Mouse (Mus musculus): ENCODE measurements at regions not wholly inside any gene's neighbourhood (a gene's known extent, or its start where the extent isn't known, plus 50 kb on each side); places are given as distances from the start of the nearest gene placed in this dataset.

DNA sequence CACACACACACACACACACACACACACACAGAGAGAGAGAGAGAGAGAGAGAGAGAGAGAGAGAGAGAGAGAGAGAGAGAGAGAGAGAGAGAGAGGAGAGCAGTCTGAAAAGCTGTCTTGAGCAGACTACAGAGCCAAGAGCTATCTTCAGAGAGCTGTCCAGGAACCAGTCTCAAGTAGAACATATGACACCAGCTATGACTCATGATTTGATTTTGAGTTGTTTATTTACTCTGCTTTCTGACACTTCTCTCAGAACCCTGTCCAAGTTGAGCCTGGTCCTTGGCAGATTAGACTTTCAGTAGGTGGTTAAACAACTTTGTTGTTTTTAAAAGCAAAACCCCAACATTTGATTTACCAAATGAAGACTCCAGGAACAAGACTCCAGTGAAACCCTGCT lies 420.8 kb upstream of the Lcorl start:
- in situ Hi-C loops (cut with MboI, MseI) = no loop called here

DNA sequence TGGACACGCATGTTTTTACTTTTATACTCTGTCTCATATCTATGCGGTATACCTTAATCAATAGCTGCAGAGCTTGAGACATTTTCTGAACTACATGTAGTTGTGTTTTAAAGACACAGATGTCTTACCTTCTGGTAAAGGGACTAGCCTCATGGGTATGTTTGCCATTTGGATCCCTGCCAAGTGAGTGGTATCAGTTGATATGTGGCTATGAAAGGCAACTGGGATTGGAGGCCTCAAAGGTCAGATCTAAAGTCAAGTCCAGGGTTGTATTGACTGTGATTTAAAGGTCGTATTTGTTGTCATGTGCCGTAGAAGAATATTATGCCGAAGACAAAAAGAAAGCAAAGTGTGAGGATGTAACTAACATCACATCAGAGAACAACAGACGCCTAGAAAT lies 399.3 kb upstream of the Lcorl start:
- in situ Hi-C loops (cut with MboI, MseI) = no loop called here

DNA sequence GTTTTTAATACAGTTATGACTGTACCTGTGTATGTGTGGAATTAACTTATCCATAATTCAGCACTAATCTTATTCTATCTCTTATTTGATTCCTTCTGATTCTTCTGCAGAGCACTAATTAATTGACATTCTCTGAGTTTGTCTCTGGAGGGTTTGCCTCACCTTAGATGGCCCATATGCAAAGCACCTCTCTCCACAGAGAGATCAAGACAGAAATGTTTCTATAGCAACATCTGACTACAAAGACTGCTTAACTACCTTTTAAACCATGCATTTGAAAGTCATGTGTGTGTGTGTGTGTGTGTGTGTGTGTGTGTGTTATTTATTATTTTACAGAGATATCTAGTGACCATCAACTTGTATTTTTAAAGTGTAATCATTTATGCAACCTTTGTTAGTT lies 396.5 kb upstream of the Lcorl start:
- in situ Hi-C loops (cut with MboI, MseI) = no loop called here

DNA sequence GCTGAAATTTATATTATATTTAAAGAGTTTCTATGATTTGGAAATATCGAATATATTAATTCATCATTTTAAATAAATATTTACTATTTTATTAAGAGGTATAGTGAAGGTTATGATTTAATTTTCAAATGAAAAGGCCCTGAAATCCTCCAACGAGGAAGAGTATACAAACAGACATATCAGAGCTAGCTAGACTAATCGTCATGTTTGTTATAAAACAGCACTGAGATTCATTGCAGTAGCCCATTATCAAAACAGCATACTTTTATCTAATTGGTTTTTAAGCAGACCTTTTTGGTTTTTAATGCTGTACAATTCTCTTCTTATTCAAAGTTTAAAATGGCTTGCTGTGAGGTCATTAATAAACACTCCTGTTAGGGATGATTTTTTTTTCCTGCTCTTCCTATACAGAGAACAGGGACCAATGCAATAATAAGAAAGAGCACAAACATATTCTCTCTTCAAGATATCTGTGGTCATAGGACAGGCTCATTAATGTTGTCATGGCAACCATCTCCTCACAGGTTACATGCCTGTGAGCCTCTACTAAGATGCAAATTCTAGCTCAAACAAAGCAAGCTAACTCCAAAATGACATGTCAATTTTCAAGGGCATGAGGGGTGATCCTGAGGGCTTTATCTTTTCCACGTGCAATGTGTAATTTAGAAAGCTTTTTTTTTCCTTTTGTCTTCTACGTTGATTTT lies 378.1 kb upstream of the Lcorl start:
- in situ Hi-C loops (cut with MboI, MseI) = no loop called here

DNA sequence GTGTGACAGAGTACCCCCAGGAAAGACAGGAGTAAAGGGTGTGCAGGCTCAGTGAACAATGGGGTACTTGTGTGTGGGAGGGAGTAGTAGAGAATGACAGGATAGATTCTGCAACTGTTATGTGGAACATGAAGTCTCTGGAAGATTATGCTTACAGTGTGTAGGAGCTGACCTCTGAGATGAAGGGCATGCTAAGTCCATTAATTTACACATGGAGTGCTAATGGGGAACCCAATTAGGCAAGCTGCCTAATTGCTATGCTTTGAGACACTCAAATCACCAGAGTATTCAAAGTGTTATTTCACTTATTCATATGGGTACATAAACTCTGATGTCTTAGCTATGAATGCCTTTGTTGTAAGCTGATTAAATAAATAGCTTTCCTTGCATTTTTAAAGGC lies 375.4 kb upstream of the Lcorl start:
- in situ Hi-C loops (cut with MboI, MseI) = no loop called here

DNA sequence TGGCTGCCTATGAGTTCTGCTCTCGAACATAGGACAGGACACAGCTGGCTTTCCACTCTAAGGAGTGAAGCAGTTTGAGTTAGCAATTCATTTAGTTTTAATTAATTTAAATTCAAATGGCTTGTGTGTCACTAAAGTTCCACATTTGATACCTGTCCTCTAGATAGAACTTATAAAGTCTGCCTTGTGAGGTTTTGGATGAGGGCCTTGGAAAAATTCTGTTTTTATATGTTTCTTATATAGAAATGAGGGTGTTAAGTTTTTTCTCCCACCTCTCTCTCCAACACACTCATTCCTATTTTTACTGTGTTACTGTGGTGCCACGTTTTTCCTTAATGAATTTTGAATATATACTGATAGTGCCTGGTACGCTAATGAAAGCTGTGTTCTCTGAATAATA lies 371.3 kb upstream of the Lcorl start:
- in situ Hi-C loops (cut with MboI, MseI) = no loop called here

DNA sequence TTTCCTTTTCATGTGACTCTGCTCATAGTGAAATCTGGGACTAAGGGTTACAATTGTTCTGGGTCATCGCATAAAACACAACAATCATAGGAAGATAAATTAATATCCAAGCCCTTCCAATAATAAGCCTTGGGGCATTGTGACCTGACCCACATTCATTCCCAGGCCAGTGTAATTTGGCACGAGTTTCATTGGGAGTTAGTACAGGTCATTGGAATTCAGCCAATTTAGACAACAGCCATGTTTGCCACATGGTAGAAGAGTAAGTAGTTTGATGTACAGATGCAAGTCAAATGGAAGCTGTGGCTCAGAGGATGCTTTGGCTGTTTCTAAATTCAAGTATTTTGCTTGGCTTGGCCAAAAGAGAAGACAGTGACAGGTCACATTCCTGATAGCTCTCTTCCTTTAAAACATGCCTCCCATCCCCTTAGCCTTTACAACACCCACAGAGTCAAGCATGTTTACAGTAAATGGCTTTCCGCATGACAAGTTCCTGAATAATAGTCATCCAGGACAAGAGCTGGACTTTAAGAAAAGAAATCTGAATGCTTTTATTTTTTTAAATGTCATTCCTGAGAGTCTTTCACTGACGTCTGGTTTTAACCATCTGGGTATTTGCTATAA lies 355.5 kb upstream of the Lcorl start:
- in situ Hi-C loops (cut with MboI, MseI) = no loop called here

DNA sequence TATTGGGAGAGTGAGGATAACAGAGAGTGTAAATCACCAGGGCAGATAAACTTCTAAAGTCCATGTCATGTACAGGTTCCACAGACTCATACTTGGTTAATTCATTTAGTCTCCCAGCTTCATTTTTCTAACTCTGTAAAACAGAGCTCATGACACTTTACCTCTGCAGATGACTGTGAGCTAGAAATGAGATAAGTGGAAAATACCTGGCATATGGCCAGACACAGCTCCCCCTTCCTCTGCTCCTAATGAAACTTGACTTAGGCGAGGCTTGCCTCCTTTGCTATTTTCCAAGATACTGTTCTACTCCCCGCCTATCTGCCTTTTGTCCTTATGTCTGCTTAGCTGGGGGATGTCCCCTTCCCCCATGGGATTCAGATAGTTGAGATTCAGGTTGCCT lies 351.7 kb upstream of the Lcorl start:
- in situ Hi-C loops (cut with MboI, MseI) = no loop called here

DNA sequence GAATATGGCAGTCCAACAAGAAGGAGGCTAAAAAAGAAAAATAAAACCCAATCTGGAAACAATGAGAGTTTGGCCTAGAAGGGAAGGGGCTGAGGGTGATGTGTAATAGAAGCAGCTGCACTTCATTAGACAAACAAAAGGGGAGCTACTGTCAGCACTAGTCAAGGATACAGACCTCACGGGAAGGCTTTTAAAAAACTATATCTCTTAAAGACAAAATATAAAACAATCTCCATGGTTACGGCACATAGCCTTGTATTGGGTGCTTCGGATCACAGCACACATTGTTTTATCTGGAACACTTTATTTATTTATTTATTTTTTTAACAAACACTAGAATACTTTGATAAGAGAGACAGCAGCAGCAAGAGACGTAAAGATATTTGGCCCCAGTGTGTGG lies 346.3 kb upstream of the Lcorl start:
- in situ Hi-C loops (cut with MboI, MseI) = no loop called here

DNA sequence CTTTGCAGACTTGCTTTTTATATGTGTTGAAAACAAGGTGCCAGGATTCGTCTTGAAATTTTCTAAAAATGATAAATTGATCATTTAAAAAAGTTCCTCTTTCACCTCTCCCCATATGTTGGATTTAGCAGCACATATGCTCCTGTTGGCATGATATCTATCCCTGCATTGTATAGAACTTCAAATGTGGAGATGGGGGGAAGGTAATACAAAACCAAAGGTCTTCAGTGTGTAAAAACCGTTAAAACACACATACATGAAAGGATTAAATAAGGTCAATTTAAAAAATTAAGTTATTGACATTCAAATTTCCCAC lies 345.0 kb upstream of the Lcorl start:
- in situ Hi-C loops (cut with MboI, MseI) = no loop called here

DNA sequence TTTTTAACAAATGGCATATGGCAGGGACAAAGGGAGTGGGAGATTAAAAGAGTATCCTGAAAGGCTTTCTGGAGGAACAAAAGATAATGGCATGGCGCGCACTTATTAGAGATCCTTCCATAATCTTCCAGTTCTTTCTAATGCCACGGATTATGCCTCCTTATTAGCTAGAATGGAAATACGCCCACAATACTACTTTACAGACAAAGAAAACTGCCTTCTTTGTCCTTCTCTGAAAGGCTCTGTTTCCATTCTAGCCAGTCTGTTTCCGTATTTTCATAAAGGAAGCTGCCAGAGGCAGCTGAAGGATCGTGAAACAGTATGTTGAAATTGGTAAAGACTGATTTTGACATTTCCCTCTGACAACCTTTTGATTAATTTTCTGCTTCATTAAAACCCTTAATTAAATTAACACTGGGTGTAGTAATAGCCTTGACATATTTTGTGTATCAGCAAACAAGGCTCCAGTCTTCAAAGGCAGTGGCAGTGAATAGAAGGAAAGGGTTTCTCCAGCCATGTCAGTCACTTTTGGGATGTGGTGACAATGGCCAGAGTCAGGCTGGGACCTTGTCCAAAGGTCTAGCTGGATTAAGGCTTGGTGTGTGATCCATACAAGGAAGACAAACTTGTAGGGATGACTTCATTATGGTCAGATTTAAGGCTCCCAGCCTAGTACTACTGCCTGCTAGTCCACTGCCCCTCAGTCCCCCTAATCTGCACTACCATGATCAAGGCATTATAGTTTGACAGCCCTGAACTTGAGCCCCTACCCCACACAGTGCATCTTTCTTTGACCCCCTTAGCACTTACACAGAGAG lies 344.4 kb upstream of the Lcorl start:
- in situ Hi-C loops (cut with MboI, MseI) = no loop called here

DNA sequence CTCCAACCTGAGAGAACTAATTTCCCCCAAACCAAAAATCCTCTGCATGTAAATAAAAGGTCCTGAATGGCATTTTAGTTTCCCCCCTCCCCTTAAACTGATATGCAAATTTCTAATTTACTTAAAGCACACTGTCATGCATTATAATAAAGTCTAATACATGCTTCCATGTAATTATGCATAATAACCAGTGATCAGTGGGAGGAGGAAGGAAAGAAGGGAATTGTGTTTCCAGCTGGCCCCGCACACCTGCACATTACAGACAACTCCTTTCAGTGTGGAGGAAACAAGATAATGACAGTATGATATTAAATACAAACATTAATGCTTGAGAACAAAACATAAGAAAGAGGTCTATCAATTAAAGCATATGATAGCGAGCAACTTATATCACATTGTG lies 329.5 kb upstream of the Lcorl start:
- in situ Hi-C loops (cut with MboI, MseI) = no loop called here

DNA sequence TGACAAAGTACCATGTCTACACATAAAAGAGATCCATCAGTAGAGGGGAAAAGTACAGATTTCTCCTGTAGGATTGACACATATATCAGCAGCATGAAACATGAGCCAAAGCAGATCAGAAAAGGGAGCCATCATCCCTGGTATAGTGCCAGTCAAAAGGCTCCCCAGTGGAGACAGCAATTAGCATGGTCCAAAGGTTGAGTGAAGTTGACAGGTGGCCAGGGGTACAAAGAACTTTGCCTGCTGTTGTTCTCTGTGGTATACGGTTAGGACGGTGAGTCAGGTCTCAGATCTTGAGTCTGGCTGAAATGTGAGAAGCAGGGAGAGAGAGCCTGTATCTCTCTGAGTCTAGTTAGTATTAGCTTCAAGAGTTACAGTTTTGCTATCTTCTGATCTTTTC lies 324.7 kb upstream of the Lcorl start:
- in situ Hi-C loops (cut with MboI, MseI) = no loop called here

DNA sequence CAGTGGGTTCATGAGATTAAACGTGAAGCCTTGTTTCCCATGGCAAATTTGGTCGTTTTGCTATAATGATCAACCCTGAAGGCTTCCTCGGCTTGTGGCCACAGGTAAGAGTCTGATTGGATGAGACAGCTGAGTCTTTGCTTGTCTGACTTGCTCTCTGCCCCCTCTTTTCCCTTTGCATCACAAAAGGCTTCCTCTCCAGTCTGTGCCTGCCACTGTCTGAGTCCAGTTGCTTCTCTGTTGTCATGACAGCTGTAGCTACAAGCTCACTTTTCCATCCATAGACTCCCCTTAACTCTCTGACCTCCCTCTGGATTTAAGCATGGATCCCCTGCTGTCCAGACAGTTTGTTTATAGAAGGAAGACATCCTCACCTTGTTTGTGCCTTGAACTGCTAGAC lies 314.9 kb upstream of the Lcorl start:
- in situ Hi-C loops (cut with MboI, MseI) = no loop called here

DNA sequence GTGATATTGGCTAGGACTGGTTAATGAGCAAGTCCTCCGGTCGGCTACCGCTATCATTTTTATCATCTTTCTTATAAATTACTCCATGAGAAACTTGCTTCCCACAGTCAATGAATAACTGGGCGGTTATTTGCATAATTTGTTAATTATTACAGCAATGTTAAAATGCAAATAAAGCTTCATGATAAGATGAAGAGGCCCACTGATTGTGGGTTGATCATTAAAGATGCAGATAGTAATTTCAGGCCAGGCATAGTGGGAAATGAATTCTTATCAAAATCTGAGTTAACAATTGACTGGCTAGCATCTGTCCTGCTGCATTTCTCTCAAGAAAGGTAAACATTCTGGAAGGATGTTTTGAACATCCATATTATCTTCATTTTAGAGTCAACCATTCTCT lies 303.4 kb upstream of the Lcorl start:
- in situ Hi-C loops (cut with MboI, MseI) = no loop called here

DNA sequence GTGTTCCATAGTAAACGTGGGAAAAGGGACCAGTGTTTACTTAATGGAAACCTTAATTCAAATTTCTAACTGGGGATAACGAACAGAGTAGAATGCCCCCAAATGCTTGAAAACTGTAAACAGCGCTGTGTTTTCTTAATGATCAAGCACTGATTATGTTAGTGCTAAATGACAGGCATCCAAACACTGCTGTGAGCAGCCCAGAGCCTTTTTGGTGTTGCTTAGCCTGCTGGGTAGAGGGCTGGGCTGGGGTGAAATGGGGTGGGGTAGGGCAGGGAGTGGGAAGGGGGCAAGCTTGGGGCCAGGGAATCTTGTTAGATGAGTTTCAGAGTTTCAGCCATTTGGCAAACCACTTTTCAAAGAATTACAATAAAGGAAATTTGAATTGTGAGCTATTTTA lies 294.6 kb upstream of the Lcorl start:
- in situ Hi-C loops (cut with MboI, MseI) = no loop called here

DNA sequence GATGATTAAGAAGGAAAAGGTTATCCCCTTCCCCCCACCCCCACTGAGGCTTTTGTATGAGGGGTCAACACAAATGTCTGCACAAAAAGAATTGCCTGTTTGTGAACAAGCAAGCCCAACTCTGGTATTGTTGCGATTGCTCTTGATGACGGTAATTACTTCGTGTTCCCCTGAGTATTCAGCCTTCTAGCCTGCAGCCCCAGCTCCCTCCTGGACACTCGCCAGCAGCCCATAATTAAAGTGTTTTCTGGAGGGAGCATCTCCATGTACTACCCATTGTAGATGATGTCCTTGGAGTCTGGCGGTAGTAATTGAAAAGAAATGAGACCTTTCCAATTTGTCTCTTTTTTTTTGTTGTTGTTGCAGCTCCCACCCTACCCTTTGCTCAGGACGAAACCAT lies 293.4 kb upstream of the Lcorl start:
- in situ Hi-C loops (cut with MboI, MseI) = no loop called here

DNA sequence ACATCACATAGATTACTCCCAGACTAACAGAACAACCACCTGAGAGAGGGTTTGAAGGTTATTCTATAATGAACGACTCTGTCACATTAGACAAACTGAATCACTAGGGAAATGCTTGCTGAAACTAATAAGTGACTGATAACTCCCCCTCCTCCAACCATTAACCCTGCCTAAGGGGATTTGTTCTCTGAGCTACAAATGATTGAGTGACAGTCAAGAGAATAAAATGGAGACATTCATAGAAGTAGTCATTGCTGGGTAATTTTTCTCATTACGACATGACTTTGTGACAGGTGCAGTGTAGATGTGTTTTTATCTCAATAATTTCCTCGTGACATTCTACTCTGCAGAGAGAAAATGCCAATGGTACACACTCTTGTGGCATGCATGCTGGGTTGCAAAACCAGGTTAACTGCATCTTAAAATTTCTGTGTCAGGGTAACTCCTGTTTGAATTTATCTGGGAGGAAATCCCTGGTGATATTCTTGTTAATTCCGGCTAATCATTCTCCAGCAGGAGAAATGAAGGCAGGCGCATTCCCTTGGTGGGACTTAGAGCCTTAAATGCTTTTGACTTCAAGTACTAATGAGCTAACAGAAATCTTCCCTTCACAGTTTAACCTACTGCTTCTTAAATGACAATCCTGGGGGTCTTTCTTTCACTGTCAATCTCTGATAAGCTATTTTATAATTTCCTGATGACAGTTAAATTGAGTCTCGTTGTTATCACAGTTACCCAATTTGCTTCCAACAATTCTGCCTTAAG lies 292.6 kb upstream of the Lcorl start:
- in situ Hi-C loops (cut with MboI, MseI) = no loop called here

DNA sequence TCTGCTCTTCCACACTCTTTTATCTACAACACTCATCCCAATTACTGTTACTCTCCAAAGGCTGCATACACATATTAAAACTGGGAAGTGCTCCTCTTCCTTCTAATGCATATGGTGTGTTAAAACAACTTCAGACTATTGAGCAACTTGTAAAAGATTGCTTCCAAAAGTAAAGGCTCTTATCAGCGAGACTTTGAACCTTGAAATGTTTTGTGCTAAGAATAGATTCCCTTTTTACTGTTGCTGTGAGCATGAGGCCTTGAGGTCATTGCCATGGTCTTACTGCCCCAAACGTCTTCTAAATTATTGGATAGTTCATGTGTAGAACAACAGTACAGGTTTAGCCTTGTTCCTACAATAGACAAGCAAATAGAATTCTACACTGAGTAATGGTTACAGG lies 281.6 kb upstream of the Lcorl start:
- in situ Hi-C loops (cut with MboI, MseI) = no loop called here

DNA sequence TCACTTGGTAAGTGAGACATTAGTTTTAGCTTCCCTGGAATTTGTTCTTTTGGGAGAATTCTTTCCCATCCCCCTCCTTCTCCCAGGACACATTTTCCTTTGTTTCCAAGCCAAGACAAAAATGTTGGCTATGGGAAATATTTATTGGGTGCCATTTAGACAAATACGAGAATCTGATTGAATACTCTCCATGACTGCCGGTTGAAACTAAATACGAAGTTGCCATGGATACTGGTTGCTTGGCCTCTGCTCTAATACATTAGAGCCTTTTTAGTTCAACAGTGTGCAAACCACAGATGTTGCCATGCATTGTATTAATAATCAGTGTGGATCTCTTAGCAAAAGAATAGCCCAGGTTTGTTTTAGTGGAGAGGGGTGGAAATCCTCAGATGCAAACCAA lies 280.3 kb upstream of the Lcorl start:
- in situ Hi-C loops (cut with MboI, MseI) = no loop called here

DNA sequence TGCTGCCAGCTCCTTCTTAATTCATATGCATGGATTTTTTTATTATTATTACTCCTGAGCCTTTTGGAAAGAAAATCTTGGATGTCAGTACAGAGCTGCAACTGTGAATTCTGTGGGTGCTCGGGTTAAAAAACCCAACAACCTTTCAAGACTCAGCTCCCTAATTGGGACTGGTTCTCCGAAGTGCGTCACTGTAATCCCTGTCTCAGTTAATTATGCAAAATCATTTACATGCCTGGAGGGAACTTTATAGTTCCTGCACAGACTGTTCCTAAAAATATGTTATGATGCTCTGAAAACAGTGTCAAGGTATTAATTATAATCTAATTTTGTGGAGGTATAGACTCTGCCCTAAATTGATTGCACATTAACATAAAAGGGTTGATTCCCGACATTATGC lies 250.6 kb upstream of the Lcorl start:
- in situ Hi-C loops (cut with MboI, MseI) = no loop called here

DNA sequence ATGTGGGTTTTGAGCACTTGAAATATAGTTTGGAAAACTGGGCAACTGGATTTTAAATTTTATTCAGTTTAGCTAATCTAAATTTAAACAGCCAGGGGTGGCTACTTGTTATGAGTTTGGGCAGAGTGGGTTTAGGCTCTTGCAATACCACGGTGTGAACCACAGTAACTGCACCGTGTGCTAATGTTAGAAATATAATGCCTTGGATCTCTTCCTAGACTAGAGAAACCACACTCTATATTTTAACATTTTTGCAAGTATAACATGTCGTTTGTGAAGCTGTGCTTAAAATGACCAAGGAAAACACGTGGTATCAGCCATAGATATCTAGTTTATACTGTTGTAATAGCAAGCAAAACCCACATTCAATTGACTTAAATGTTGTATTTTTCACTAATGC lies 245.9 kb upstream of the Lcorl start:
- in situ Hi-C loops (cut with MboI, MseI) = no loop called here

DNA sequence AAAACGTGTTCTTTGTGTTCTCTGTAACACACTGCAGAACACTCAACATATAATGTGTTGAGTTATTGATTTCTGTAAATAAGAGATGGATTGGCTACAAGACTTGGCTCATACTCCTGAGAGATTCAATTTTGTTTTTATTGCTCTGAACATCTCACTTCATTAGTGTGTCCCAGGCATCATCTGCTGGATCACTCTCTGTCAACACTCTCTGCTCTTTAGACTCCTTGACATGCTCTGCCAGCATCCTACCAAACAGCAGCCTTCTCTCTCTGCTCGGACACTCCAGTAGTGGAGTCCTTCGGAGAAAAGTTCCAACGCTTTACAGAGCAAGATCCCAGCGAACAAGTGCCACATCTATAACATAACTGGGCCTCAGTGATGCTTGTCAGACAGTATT lies 235.1 kb upstream of the Lcorl start:
- in situ Hi-C loops (cut with MboI, MseI) = no loop called here

Measured in T-helper 1 cell (primary cell).